17 mouse cellular contexts compared by ENCODE assay signal in the genomic region with DNA sequence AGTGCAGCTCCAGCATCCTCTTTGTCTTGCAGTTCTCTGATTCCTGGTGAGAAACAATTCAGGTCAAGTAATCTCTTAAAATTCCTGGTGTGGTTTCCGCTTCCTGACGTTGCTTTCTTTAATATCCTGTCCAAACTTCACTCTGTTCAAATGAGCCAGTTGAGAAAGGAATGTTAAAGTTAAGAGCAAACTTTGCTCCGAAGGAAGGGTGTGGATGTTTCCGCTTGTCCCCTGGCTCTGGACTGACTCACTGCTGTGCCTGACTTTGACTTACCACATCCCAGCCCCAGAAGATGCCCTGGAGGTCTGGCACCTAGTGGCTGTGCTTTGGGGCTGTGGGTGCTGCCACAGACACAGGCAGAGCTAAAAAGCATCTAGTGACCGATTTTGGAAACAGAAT. TPM values are rescaled to one million over a fixed set of nuclear protein-coding genes. Genes with fewer than 3 reads are reported as not detected.
DNase-seq lines count a peak whose midpoint lies in the region; ATAC-seq lines count a peak whose summit lies in the region.
"Had no signal": no experiment of that assay in that cellular context is flagged by ENCODE, and none has a peak within 500 bp of the region (broad histone marks: within the 10 kb centered on the region; RNA-seq: fewer than 3 reads in every experiment).

No protein-coding gene starts in this region.

- no peak for DNase-seq in heart, adult 11 months
- DNase-seq in midbrain, embryonic 10.5 days (ENCODE audit: low spot score), result no peak
- no peak for DNase-seq in midbrain, embryonic 14.5 days
- DNase-seq in large intestine, adult 2 months (ENCODE audit: low read depth, low spot score), result peak; percentile 19
- no peak for DNase-seq in neural tube, embryonic 10.5 days (ENCODE audit: extremely low spot score, low spot score)
- DNase-seq in thymus, postnatal 25 days, result no peak
- DNase-seq: adrenal gland, postnatal 10 days; cerebellum, adult 9-11 months; gastrocnemius, postnatal 14 days; kidney, postnatal 25 days; thymus, postnatal 14 days had no signal

- H3K27ac ChIP-seq in heart, embryonic 14.5 days (replicated peaks in 1 of 2; ENCODE audit: control insufficient read depth in 1 of 2, insufficient read depth in 1 of 2, low read depth in 2 of 2, low read length in 2 of 2), result peak overlapping the region; percentile 11 to 48
- H3K27ac ChIP-seq in midbrain, embryonic 10.5 days (replicated peaks), result peak overlapping the region; percentile 69
- no peak overlapping the region for H3K27ac ChIP-seq in midbrain, embryonic 14.5 days (replicated peaks; ENCODE audit: low read depth, low read length)
- H3K27ac ChIP-seq: hindbrain, embryonic 13.5 days; limb, embryonic 13.5 days; midbrain, embryonic 13.5 days had no signal

- H3K9ac ChIP-seq in heart, embryonic 14.5 days (ENCODE audit: low read length), result no peak overlapping the region
- H3K9ac ChIP-seq in midbrain, embryonic 14.5 days (replicated peaks; ENCODE audit: low read length), result no peak overlapping the region
- H3K9ac ChIP-seq: hindbrain, embryonic 13.5 days; limb, embryonic 13.5 days; midbrain, embryonic 13.5 days had no signal

- no peak overlapping the region for H3K4me2 ChIP-seq in heart, embryonic 14.5 days (ENCODE audit: low read length)
- H3K4me2 ChIP-seq in midbrain, embryonic 14.5 days (ENCODE audit: low read length), result no peak overlapping the region
- H3K4me2 ChIP-seq: hindbrain, embryonic 13.5 days; limb, embryonic 13.5 days; midbrain, embryonic 13.5 days had no signal

- ATAC-seq in heart, embryonic 14.5 days (ENCODE audit: insufficient number of reproducible peaks, insufficient read depth, low FRiP score, low read depth), result peak; percentile 64; the same call in 1 of the 2 replicates
- no peak for ATAC-seq in midbrain, embryonic 14.5 days (ENCODE audit: low FRiP score, low TSS enrichment)
- ATAC-seq: CD4-positive, CD25-positive, alpha-beta regulatory T cell, adult 4 months; intestine, embryonic 16.5 days; midbrain, embryonic 13.5 days had no signal

- H3K36me3 ChIP-seq in heart, embryonic 14.5 days (ENCODE audit: control insufficient read depth, insufficient read depth, low read length), result no peaks in the 10 kb centered on the region
- H3K36me3 ChIP-seq in midbrain, embryonic 10.5 days, result no peaks in the 10 kb centered on the region
- no peaks in the 10 kb centered on the region for H3K36me3 ChIP-seq in midbrain, embryonic 14.5 days (ENCODE audit: control insufficient read depth, insufficient read depth, low read length)
- H3K36me3 ChIP-seq: hindbrain, embryonic 13.5 days; limb, embryonic 13.5 days; midbrain, embryonic 13.5 days had no signal

- WGBS in heart, embryonic 14.5 days, result 28% methylated on average over 5 of the region's 5 CpGs
- 14% methylated on average over 5 of the region's 5 CpGs for WGBS in midbrain, embryonic 10.5 days
- 20% methylated on average over 5 of the region's 5 CpGs for WGBS in midbrain, embryonic 14.5 days
- 16% methylated on average over 5 of the region's 5 CpGs for WGBS in large intestine, adult 2 months

- H3K4me1 ChIP-seq in heart, embryonic 14.5 days (ENCODE audit: control insufficient read depth in 2 of 2, insufficient read depth in 2 of 2, low read length in 2 of 2), result peaks cover 0 to 6% of the 10 kb centered on the region in 2 experiments; a peak in 3 of 4 replicates
- H3K4me1 ChIP-seq in midbrain, embryonic 10.5 days, result peaks cover 53% of the 10 kb centered on the region
- peaks cover 16% of the 10 kb centered on the region; the same call in 1 of the 2 replicates for H3K4me1 ChIP-seq in midbrain, embryonic 14.5 days (ENCODE audit: control insufficient read depth, insufficient read depth, low read length)

- H3K27me3 ChIP-seq in heart, embryonic 14.5 days (ENCODE audit: control insufficient read depth, insufficient read depth, low read length), result no peaks in the 10 kb centered on the region
- peaks cover 66% of the 10 kb centered on the region for H3K27me3 ChIP-seq in midbrain, embryonic 10.5 days (ENCODE audit: low read depth, poor library complexity, severe bottlenecking)
- peaks cover 16% of the 10 kb centered on the region; the same call in 1 of the 2 replicates for H3K27me3 ChIP-seq in midbrain, embryonic 14.5 days (ENCODE audit: control insufficient read depth, insufficient read depth, low read length)

- H3K4me3 ChIP-seq in heart, embryonic 14.5 days (ENCODE audit: control insufficient read depth in 1 of 2, insufficient read depth in 1 of 2, low read depth in 1 of 2, low read length in 2 of 2), result no peak overlapping the region
- H3K4me3 ChIP-seq in midbrain, embryonic 10.5 days, result no peak overlapping the region
- H3K4me3 ChIP-seq in midbrain, embryonic 14.5 days (replicated peaks; ENCODE audit: low read depth, low read length), result no peak overlapping the region
- H3K4me3 ChIP-seq: hindbrain, embryonic 13.5 days; limb, embryonic 13.5 days; midbrain, embryonic 13.5 days had no signal

- H3K9me3 ChIP-seq in heart, embryonic 14.5 days (ENCODE audit: control insufficient read depth, low read length), result no peaks in the 10 kb centered on the region
- H3K9me3 ChIP-seq in midbrain, embryonic 10.5 days (replicated peaks), result no peaks in the 10 kb centered on the region
- H3K9me3 ChIP-seq in midbrain, embryonic 14.5 days (ENCODE audit: control insufficient read depth, low read length), result no peaks in the 10 kb centered on the region
- H3K9me3 ChIP-seq: hindbrain, embryonic 13.5 days; limb, embryonic 13.5 days; midbrain, embryonic 13.5 days had no signal

RNA-seq across cellular contexts. Expression of a gene that starts 8.9 kb away (rescaled TPM):
- 34.9 and 37.7 TPM in 2 replicates for polyA plus RNA-seq in heart, embryonic 14.5 days (2014; fragmentation: Nextera tagmentation; extraction: Ambion mirVana)
- polyA plus RNA-seq in midbrain, embryonic 10.5 days (2016; fragmentation: Nextera tagmentation; extraction: Ambion mirVana), result 13.7 and 19.4 TPM in 2 replicates
- 22.5 and 23.3 TPM in 2 replicates for polyA plus RNA-seq in midbrain, embryonic 14.5 days (2014; fragmentation: Nextera tagmentation; extraction: Ambion mirVana)
- 4.4 and 5.9 TPM in 2 replicates for polyA plus RNA-seq in large intestine, adult 2 months (2012; rRNA removed)

RNA-seq across cellular contexts. Expression of a gene that starts 36.1 kb away (rescaled TPM):
- 16.6 and 16.9 TPM in 2 replicates for polyA plus RNA-seq in heart, embryonic 14.5 days (2014; fragmentation: Nextera tagmentation; extraction: Ambion mirVana)
- polyA plus RNA-seq in midbrain, embryonic 10.5 days (2016; fragmentation: Nextera tagmentation; extraction: Ambion mirVana), result 17.1 and 18.8 TPM in 2 replicates
- 1.1 and 2.9 TPM in 2 replicates for polyA plus RNA-seq in midbrain, embryonic 14.5 days (2014; fragmentation: Nextera tagmentation; extraction: Ambion mirVana)
- polyA plus RNA-seq in large intestine, adult 2 months (2012; rRNA removed), result 7.4 and 12.1 TPM in 2 replicates
